Mouse (Mus musculus) skeletal muscle tissue, adult 2 months (tissue): ENCODE measurements around the gene Wdr93.

ENCODE experiments used
- DNase-seq: peaks from one replicate; pipeline ENCODE4 v3.0.0-alpha.2; 2012; ENCODE audit warnings: low read depth, low spot score

Wdr93 gene

GRCm38 (mm10) chr7:79800336-79800735, 57.4 kb downstream of the Wdr93 start:
- DNase-seq: no peak

GRCm38 (mm10) chr7:79801391-79801790, 58.4 kb downstream of the Wdr93 start:
- DNase-seq: no peak

- no peak for DNase-seq
These were observed 59.1 kb downstream of the Wdr93 start for GRCm38 (mm10) chr7:79802037-79802436.

GRCm38 (mm10) chr7:79803887-79804286, 60.9 kb downstream of the Wdr93 start:
- DNase-seq: no peak

- no peak for DNase-seq
These were observed 65.6 kb downstream of the Wdr93 start for GRCm38 (mm10) chr7:79808561-79808960.

- peak; percentile 37 for DNase-seq
These were observed 67.9 kb downstream of the Wdr93 start, which contains the start of gene Mesp2 for GRCm38 (mm10) chr7:79810611-79811506. Mesp2 (plus strand) TSS chr7:79810727.

- DNase-seq: no peak
These were observed 70.4 kb downstream of the Wdr93 start for GRCm38 (mm10) chr7:79813409-79813808.

- DNase-seq: no peak
These were observed 75.4 kb downstream of the Wdr93 start for GRCm38 (mm10) chr7:79818321-79818720.

- DNase-seq: no peak
These were observed 76.6 kb downstream of the Wdr93 start for GRCm38 (mm10) chr7:79819515-79819914.

- no peak for DNase-seq
These were observed 77.0 kb downstream of the Wdr93 start for GRCm38 (mm10) chr7:79819996-79820395.

GRCm38 (mm10) chr7:79822092-79822695, 79.2 kb downstream of the Wdr93 start:
- DNase-seq: no peak

GRCm38 (mm10) chr7:79828341-79828740, 85.4 kb downstream of the Wdr93 start:
- no peak for DNase-seq

- no peak for DNase-seq
These were observed 88.2 kb downstream of the Wdr93 start for GRCm38 (mm10) chr7:79831145-79831544.

GRCm38 (mm10) chr7:79831585-79831984, 88.6 kb downstream of the Wdr93 start:
- peak; percentile 28 for DNase-seq

- DNase-seq: no peak
These were observed 90.0 kb downstream of the Wdr93 start for GRCm38 (mm10) chr7:79832980-79833379.

GRCm38 (mm10) chr7:79835196-79835595, 92.2 kb downstream of the Wdr93 start:
- no peak for DNase-seq
